Comparison of ENCODE assay signal across 11 mouse cellular contexts in genomic region chr11:11239346-11239745, GRCm38 (mm10).
DNase-seq lines count a peak whose midpoint lies in the region; ATAC-seq and TF ChIP-seq lines count a peak whose summit lies in the region.
"Had no signal": no experiment of that assay in that cellular context is flagged by ENCODE, and none has a peak within 500 bp of the region (broad histone marks: within the 10 kb centered on the region; RNA-seq: fewer than 3 reads in every experiment).

No protein-coding gene starts in this region.

- H3K27ac ChIP-seq in intestine, postnatal 0 days (ENCODE audit: low read depth, low read length): no peak overlapping the region
- no peak overlapping the region for H3K27ac ChIP-seq in intestine, embryonic 16.5 days (ENCODE audit: low read length)
- H3K27ac ChIP-seq in liver, postnatal 0 days (ENCODE audit: low read depth): no peak overlapping the region
- no peak overlapping the region for H3K27ac ChIP-seq in heart, embryonic 10.5 days
- H3K27ac ChIP-seq: hindbrain, embryonic 13.5 days; midbrain, embryonic 12.5 days had no signal

- TF ChIP-seq EP300 in liver, postnatal 0 days (IDR thresholded peaks at IDR 0.05; ENCODE audit: low read depth): no peak

- no peaks in the 10 kb centered on the region for H3K9me3 ChIP-seq in intestine, postnatal 0 days (ENCODE audit: control insufficient read depth)
- H3K9me3 ChIP-seq in intestine, embryonic 16.5 days (ENCODE audit: control insufficient read depth, low read length): no peaks in the 10 kb centered on the region
- H3K9me3 ChIP-seq in liver, postnatal 0 days (ENCODE audit: low read length): no peaks in the 10 kb centered on the region
- H3K9me3 ChIP-seq in heart, embryonic 10.5 days: no peaks in the 10 kb centered on the region
- H3K9me3 ChIP-seq: hindbrain, embryonic 13.5 days; midbrain, embryonic 12.5 days had no signal

- CTCF ChIA-PET in Patski (lab: Charles Lee): interaction anchor here (1.2 to 1.3 kb wide), 2 partner anchors 11 to 18 kb away, joined by 3 to 6 read pairs; no protein-coding TSS in a partner anchor

- DNase-seq in A20 (ENCODE audit: low read depth, low spot score): peak; percentile 39
- DNase-seq in Patski (ENCODE audit: low read depth, low spot score): no peak
- DNase-seq in liver, postnatal 0 days: peak; percentile 13
- no peak for DNase-seq in heart, embryonic 10.5 days (ENCODE audit: low spot score)
- DNase-seq in heart, postnatal 25 days (ENCODE audit: low spot score): no peak
- DNase-seq in urinary bladder, postnatal 14 days (ENCODE audit: low spot score): no peak
- DNase-seq: right cerebral cortex, postnatal 4 days had no signal

- intact Hi-C loops in heart, postnatal 25 days (cut with DNase I): no loop called here

- H3K4me1 ChIP-seq in intestine, postnatal 0 days (replicated peaks; ENCODE audit: control insufficient read depth, insufficient read depth, low read length): no peaks in the 10 kb centered on the region
- H3K4me1 ChIP-seq in intestine, embryonic 16.5 days (ENCODE audit: control insufficient read depth, insufficient read depth, low read length): no peaks in the 10 kb centered on the region
- no peaks in the 10 kb centered on the region for H3K4me1 ChIP-seq in liver, postnatal 0 days (ENCODE audit: insufficient read depth)
- no peaks in the 10 kb centered on the region for H3K4me1 ChIP-seq in heart, embryonic 10.5 days
- H3K4me1 ChIP-seq: hindbrain, embryonic 13.5 days; midbrain, embryonic 12.5 days had no signal

- peak; percentile 48 for TF ChIP-seq CTCF in intestine, postnatal 0 days (IDR thresholded peaks at IDR 0.05; ENCODE audit: low read depth)
- peak; percentile 46 for TF ChIP-seq CTCF in Patski (IDR thresholded peaks at IDR 0.05)
- peak; percentile 66 for TF ChIP-seq CTCF in liver, postnatal 0 days (IDR thresholded peaks at IDR 0.05; ENCODE audit: low read depth)

- no peak for ATAC-seq in intestine, postnatal 0 days
- ATAC-seq in intestine, embryonic 16.5 days: no peak
- no peak for ATAC-seq in Patski
- ATAC-seq in liver, postnatal 0 days: no peak

- no peaks in the 10 kb centered on the region for H3K36me3 ChIP-seq in intestine, postnatal 0 days (ENCODE audit: control insufficient read depth, insufficient read depth)
- H3K36me3 ChIP-seq in intestine, embryonic 16.5 days (ENCODE audit: control insufficient read depth, insufficient read depth, low read length): no peaks in the 10 kb centered on the region
- H3K36me3 ChIP-seq in liver, postnatal 0 days (replicated peaks; ENCODE audit: insufficient read depth, low read length): no peaks in the 10 kb centered on the region
- H3K36me3 ChIP-seq in heart, embryonic 10.5 days: no peaks in the 10 kb centered on the region
- H3K36me3 ChIP-seq: hindbrain, embryonic 13.5 days; midbrain, embryonic 12.5 days had no signal

- in situ Hi-C loops in Patski (cut with MboI; ENCODE audit: low pct_unique_long_range_greater_than_20kb): no loop called here

- POLR2A ChIA-PET in Patski (lab: Charles Lee): no interaction called here

- no peaks in the 10 kb centered on the region for H3K27me3 ChIP-seq in intestine, postnatal 0 days (replicated peaks; ENCODE audit: control insufficient read depth, insufficient read depth, low read length)
- H3K27me3 ChIP-seq in intestine, embryonic 16.5 days (replicated peaks; ENCODE audit: control insufficient read depth, insufficient read depth, low read length): no peaks in the 10 kb centered on the region
- H3K27me3 ChIP-seq in Patski: no peaks in the 10 kb centered on the region
- H3K27me3 ChIP-seq in liver, postnatal 0 days (ENCODE audit: insufficient read depth, low read length): no peaks in the 10 kb centered on the region
- no peaks in the 10 kb centered on the region for H3K27me3 ChIP-seq in heart, embryonic 10.5 days (ENCODE audit: insufficient read depth, poor library complexity, severe bottlenecking)
- H3K27me3 ChIP-seq: hindbrain, embryonic 13.5 days; midbrain, embryonic 12.5 days had no signal

- H3K9ac ChIP-seq in intestine, postnatal 0 days (ENCODE audit: low read depth, low read length): no peak overlapping the region
- H3K9ac ChIP-seq in intestine, embryonic 16.5 days (ENCODE audit: low read depth, low read length): no peak overlapping the region
- no peak overlapping the region for H3K9ac ChIP-seq in liver, postnatal 0 days (replicated peaks)
- H3K9ac ChIP-seq: hindbrain, embryonic 13.5 days; midbrain, embryonic 12.5 days had no signal

- no peak overlapping the region for H3K4me2 ChIP-seq in intestine, postnatal 0 days (replicated peaks; ENCODE audit: low read depth)
- no peak overlapping the region for H3K4me2 ChIP-seq in intestine, embryonic 16.5 days (ENCODE audit: low read depth, low read length)
- H3K4me2 ChIP-seq in liver, postnatal 0 days (ENCODE audit: low read depth, low read length): no peak overlapping the region
- H3K4me2 ChIP-seq: hindbrain, embryonic 13.5 days; midbrain, embryonic 12.5 days had no signal

- 70% methylated on average over 1 of the region's 1 CpGs for WGBS in intestine, postnatal 0 days
- 75% methylated on average over 1 of the region's 1 CpGs for WGBS in intestine, embryonic 16.5 days
- 62% methylated on average over 1 of the region's 1 CpGs for WGBS in liver, postnatal 0 days (ENCODE audit: insufficient replicate concordance)
- WGBS in heart, embryonic 10.5 days: 64% methylated on average over 1 of the region's 1 CpGs

- H3K4me3 ChIP-seq in intestine, postnatal 0 days (ENCODE audit: low read depth, low read length): no peak overlapping the region
- H3K4me3 ChIP-seq in intestine, embryonic 16.5 days (ENCODE audit: low read length): no peak overlapping the region
- H3K4me3 ChIP-seq in liver, postnatal 0 days (ENCODE audit: low read depth, low read length): no peak overlapping the region
- no peak overlapping the region for H3K4me3 ChIP-seq in heart, embryonic 10.5 days
- H3K4me3 ChIP-seq: hindbrain, embryonic 13.5 days; midbrain, embryonic 12.5 days had no signal

Comparison
In these comparisons a context has a peak if more than half of its experiments do, and no peak if none do; other contexts are left out.
1. DNase-seq: peak in A20 (single experiment) and liver, postnatal 0 days (single experiment); none in Patski (single experiment), heart, embryonic 10.5 days (single experiment), heart, postnatal 25 days (single experiment) and urinary bladder, postnatal 14 days (single experiment).
2. Peak in every context shown above with its lines, with median percentiles within 50 percentile points of each other: CTCF ChIP-seq.